Mouse (Mus musculus) erythroblast, embryonic 14.5 days (primary cell): ENCODE results near the gene Olfr986. TPM values are rescaled to one million over a fixed set of nuclear protein-coding genes. Genes with fewer than 3 reads are reported as not detected.

Source experiments
- H3K27me3 ChIP-seq: 2 replicates; pipeline ENCODE4 v1.6.1; 2012; ENCODE audit warnings: inconsistent platforms; ENCODE audit not compliant: control insufficient read depth
- H3K36me3 ChIP-seq: 2 replicates; pipeline ENCODE4 v1.6.1; 2012; ENCODE audit warnings: mild to moderate bottlenecking, inconsistent platforms; ENCODE audit not compliant: control insufficient read depth
- H3K4me1 ChIP-seq: 2 replicates; pipeline ENCODE4 v1.6.1; 2012; ENCODE audit warnings: inconsistent platforms; ENCODE audit not compliant: control insufficient read depth
- H3K4me3 ChIP-seq: replicated peaks from 2 replicates; pipeline ENCODE3; 2012; ENCODE audit warnings: moderate library complexity, mild to moderate bottlenecking, inconsistent platforms
- H3K9me3 ChIP-seq: 2 replicates; pipeline ENCODE4 v1.6.1; 2012; ENCODE audit warnings: low read length, inconsistent platforms, mixed read lengths; ENCODE audit not compliant: control insufficient read depth
- GATA1 ChIP-seq: IDR thresholded peaks from 2 replicates; pipeline ENCODE4 v1.6.1; 2012; ENCODE audit warnings: low read length, inconsistent platforms, mixed read lengths
- TAL1 ChIP-seq: IDR thresholded peaks from 3 replicates; pipeline ENCODE4 v1.6.1; 2012; ENCODE audit warnings: low read length, inconsistent platforms, mixed read lengths
- polyA plus RNA-seq: library from polyadenylated mRNA; stranded (reverse); fragments of >175 nt; gene quantifications from 2 replicates; pipeline ENCODE4 v1.2.3, GENCODE M21; 2012

Olfr986 gene
- polyA plus RNA-seq, 1 experiment: not detected

- Histone ChIP-seq H3K36me3 (no peaks in the 10 kb centered on the region), H3K4me1 (no peaks in the 10 kb centered on the region), H3K4me3 (no peak overlapping the region), H3K9me3 (no peaks in the 10 kb centered on the region), H3K27me3 (no peaks in the 10 kb centered on the region)
- TF ChIP-seq GATA1 (no peak), TAL1 (no peak)
These were observed 48.1 kb downstream of the Olfr986 start for GRCm38 (mm10) chr9:40228804-40229331.

- Histone ChIP-seq H3K27me3 (no peaks in the 10 kb centered on the region), H3K36me3 (no peaks in the 10 kb centered on the region), H3K9me3 (no peaks in the 10 kb centered on the region), H3K4me1 (no peaks in the 10 kb centered on the region), H3K4me3 (no peak overlapping the region)
- no peak for TF ChIP-seq TAL1
- TF ChIP-seq GATA1: no peak
These were observed 48.8 kb downstream of the Olfr986 start for GRCm38 (mm10) chr9:40229479-40229878.

- no peak for TF ChIP-seq GATA1
- TF ChIP-seq TAL1: no peak
- no peaks in the 10 kb centered on the region for H3K36me3 ChIP-seq
- H3K9me3 ChIP-seq: no peaks in the 10 kb centered on the region
- no peaks in the 10 kb centered on the region for H3K27me3 ChIP-seq
- no peaks in the 10 kb centered on the region for H3K4me1 ChIP-seq
- no peak overlapping the region for H3K4me3 ChIP-seq
These were observed 50.3 kb downstream of the Olfr986 start for GRCm38 (mm10) chr9:40231019-40231418.

GRCm38 (mm10) chr9:40234233-40235072, 53.7 kb downstream of the Olfr986 start:
- Histone ChIP-seq H3K4me1 (no peaks in the 10 kb centered on the region), H3K4me3 (no peak overlapping the region), H3K27me3 (no peaks in the 10 kb centered on the region), H3K9me3 (no peaks in the 10 kb centered on the region), H3K36me3 (no peaks in the 10 kb centered on the region)
- no peak for TF ChIP-seq GATA1

GRCm38 (mm10) chr9:40235220-40235619, 54.5 kb downstream of the Olfr986 start:
- no peaks in the 10 kb centered on the region for H3K4me1 ChIP-seq
- TF ChIP-seq TAL1 (no peak), GATA1 (no peak)
- peaks cover 6% of the 10 kb centered on the region; the same call in 1 of the 2 replicates for H3K27me3 ChIP-seq

More at GRCm38 (mm10) chr9:40235220-40235619, 54.5 kb downstream of the Olfr986 start:
- Histone ChIP-seq H3K36me3 (no peaks in the 10 kb centered on the region), H3K4me3 (no peak overlapping the region), H3K9me3 (no peaks in the 10 kb centered on the region)

Other genes with a start within 250 kb of the Olfr986 start
- 0.01 TPM in 1 of 2 replicates, not detected in the other for gene Olfr974, start 243.4 kb upstream of the Olfr986 start, polyA plus RNA-seq
- gene Olfr975, start 228.9 kb upstream of the Olfr986 start, polyA plus RNA-seq: not detected in 2 replicates
- not detected in 2 replicates for gene Olfr976, start 219.8 kb upstream of the Olfr986 start, polyA plus RNA-seq
- gene Olfr978, start 188.8 kb upstream of the Olfr986 start, polyA plus RNA-seq: not detected in 2 replicates
- gene Olfr979, start 177.5 kb upstream of the Olfr986 start, polyA plus RNA-seq: not detected in 2 replicates
- not detected in 2 replicates for gene Olfr980, start 171.3 kb upstream of the Olfr986 start, polyA plus RNA-seq
- gene Olfr981, start 159.5 kb upstream of the Olfr986 start, polyA plus RNA-seq: not detected in 2 replicates
- 0.01 TPM in 1 of 2 replicates, not detected in the other for gene Olfr982, start 107.1 kb upstream of the Olfr986 start, polyA plus RNA-seq
- not detected in 2 replicates for gene Olfr983, start 87.3 kb upstream of the Olfr986 start, polyA plus RNA-seq
- not detected in 2 replicates for gene Olfr984, start 66.7 kb upstream of the Olfr986 start, polyA plus RNA-seq
- not detected in 2 replicates for gene Olfr985, start 50.7 kb upstream of the Olfr986 start, polyA plus RNA-seq
- not detected in 2 replicates for gene Tmem225, start 32.8 kb upstream of the Olfr986 start, polyA plus RNA-seq
- 0.01 TPM in 1 of 2 replicates, not detected in the other for gene Zfp202, start 11.4 kb downstream of the Olfr986 start, polyA plus RNA-seq
- gene Scn3b, start 88.3 kb downstream of the Olfr986 start, polyA plus RNA-seq: not detected in 2 replicates